Mouse (Mus musculus): ENCODE data around the gene G3bp1. TPM values are rescaled to one million over a fixed set of nuclear protein-coding genes. Genes with fewer than 3 reads are reported as not detected.
A peak's percentile ranks its signal among the peaks of the same experiment; 100 is the strongest.

The G3bp1 gene
- total and polyA plus RNA-seq, 3 experiments, result 145 to 233 (median 183) TPM

GRCm38 (mm10) chr11:55444772-55445171 lies 24.7 kb upstream of the G3bp1 start:
- H3K36me3 ChIP-seq (replicated peaks in 1 of 2; ENCODE audit: control insufficient read depth in 1 of 2, insufficient read depth in 1 of 2, low read length in 1 of 2), result peaks cover 24 to 81% of the 10 kb centered on the region in 2 experiments
- peak; percentile 61 for DNase-seq (ENCODE audit: extremely low read depth)

GRCm38 (mm10) chr11:55446579-55446978 lies 22.9 kb upstream of the G3bp1 start:
- H3K9me3 ChIP-seq (replicated peaks; ENCODE audit: low read length), result no peaks in the 10 kb centered on the region
- no peak overlapping the region for H3K4me3 ChIP-seq (replicated peaks in 1 of 3; ENCODE audit: low read depth in 2 of 3, low read length in 2 of 3, poor library complexity in 1 of 3)
- peaks cover 34 to 86% of the 10 kb centered on the region in 2 experiments for H3K36me3 ChIP-seq (replicated peaks in 1 of 2; ENCODE audit: control insufficient read depth in 1 of 2, insufficient read depth in 1 of 2, low read length in 1 of 2)
- H3K4me1 ChIP-seq (ENCODE audit: control insufficient read depth in 1 of 2, insufficient read depth in 2 of 2), result no peaks in the 10 kb centered on the region
- H3K27me3 ChIP-seq (replicated peaks), result no peaks in the 10 kb centered on the region
- no peaks in the 10 kb centered on the region for H3K79me2 ChIP-seq (replicated peaks; ENCODE audit: control insufficient read depth, extremely low read depth, insufficient read depth, poor library complexity, severe bottlenecking)
- no peak overlapping the region for H3K9ac ChIP-seq (ENCODE audit: insufficient read depth, low read depth)
- no peak for TF ChIP-seq CHD1 (IDR thresholded peaks at IDR 0.05; ENCODE audit: low read depth, low read length)
- TF ChIP-seq ZMIZ1 (IDR thresholded peaks at IDR 0.05; ENCODE audit: low read depth, low read length), result no peak
- peak; percentile 95 to 96 for TF ChIP-seq CTCF (conservative IDR thresholded peaks at IDR 0.05 in 1 of 2, IDR thresholded peaks at IDR 0.05 in 1 of 2; ENCODE audit: low read depth in 2 of 2, low read length in 2 of 2)
- no peak for TF ChIP-seq MAFK (IDR thresholded peaks at IDR 0.05; ENCODE audit: insufficient replicate concordance, low read length)
- no peak for TF ChIP-seq NRF1 (IDR thresholded peaks at IDR 0.05; ENCODE audit: low read depth, low read length)
- no peak for TF ChIP-seq ETS1 (conservative IDR thresholded peaks at IDR 0.05; ENCODE audit: low read depth, low read length)
- TF ChIP-seq MEF2A (IDR thresholded peaks at IDR 0.05; ENCODE audit: borderline replicate concordance, low read depth, low read length), result no peak
- no peak for TF ChIP-seq UBTF (IDR thresholded peaks at IDR 0.05; ENCODE audit: low read depth, low read length)
- no peak for TF ChIP-seq EP300 (IDR thresholded peaks at IDR 0.05; ENCODE audit: low read length)
- peak; percentile 79 for TF ChIP-seq SMC3 (IDR thresholded peaks at IDR 0.05; ENCODE audit: low read depth, low read length)
- TF ChIP-seq E2F4 (IDR thresholded peaks at IDR 0.05; ENCODE audit: insufficient replicate concordance, low read depth, low read length), result no peak
- TF ChIP-seq KAT2A (IDR thresholded peaks at IDR 0.05; ENCODE audit: insufficient replicate concordance, low read length), result no peak
- no peak for TF ChIP-seq ZKSCAN1 (IDR thresholded peaks at IDR 0.05; ENCODE audit: borderline replicate concordance, low read depth, low read length)
- no peak for TF ChIP-seq SIN3A (IDR thresholded peaks at IDR 0.05; ENCODE audit: low read length)
- no peak for TF ChIP-seq ELF1 (IDR thresholded peaks at IDR 0.05; ENCODE audit: low read depth, low read length)
- no peak for TF ChIP-seq BHLHE40 (IDR thresholded peaks at IDR 0.05; ENCODE audit: low read depth, low read length)
- peak; percentile 95 for TF ChIP-seq RAD21 (IDR thresholded peaks at IDR 0.05; ENCODE audit: low read depth, low read length)
- TF ChIP-seq PAX5 (IDR thresholded peaks at IDR 0.05; ENCODE audit: low read length), result no peak
- TF ChIP-seq MXI1 (IDR thresholded peaks at IDR 0.05; ENCODE audit: low read depth, low read length), result no peak
- peak; percentile 34; the same call in 1 of the 2 replicates for TF ChIP-seq ZC3H11A (IDR thresholded peaks at IDR 0.05; ENCODE audit: low read depth, low read length)
- in situ Hi-C loops (cut with MboI; ENCODE audit: low pct_ligation_motif_present, low pct_unique_long_range_greater_than_20kb, low sequenced_read_pairs) (loop anchor here (5.0 kb wide), 1 partner anchor 39 kb away; no protein-coding TSS in a partner anchor), dilution Hi-C loops (cut with MboI; ENCODE audit: extremely low pct_ligation_motif_present, extremely low pct_unique_long_range_greater_than_20kb, low sequenced_read_pairs) (no loop called here)
- DNase-seq (ENCODE audit: extremely low read depth), result peak; percentile 78
- H3K4me2 ChIP-seq (ENCODE audit: insufficient read depth, low read depth, poor library complexity, severe bottlenecking), result no peak overlapping the region
- H3K27ac ChIP-seq (ENCODE audit: insufficient read depth, low read depth), result no peak overlapping the region

More at GRCm38 (mm10) chr11:55444772-55445171, 24.7 kb upstream of the G3bp1 start:
- Histone ChIP-seq H3K4me2 (ENCODE audit: insufficient read depth, low read depth, poor library complexity, severe bottlenecking) (no peak overlapping the region), H3K27me3 (replicated peaks) (no peaks in the 10 kb centered on the region), H3K4me1 (ENCODE audit: control insufficient read depth in 1 of 2, insufficient read depth in 2 of 2) (no peaks in the 10 kb centered on the region), H3K4me3 (replicated peaks in 1 of 3; ENCODE audit: low read depth in 2 of 3, low read length in 2 of 3, poor library complexity in 1 of 3) (no peak overlapping the region), H3K27ac (ENCODE audit: insufficient read depth, low read depth) (no peak overlapping the region), H3K9me3 (replicated peaks; ENCODE audit: low read length) (no peaks in the 10 kb centered on the region), H3K9ac (ENCODE audit: insufficient read depth, low read depth) (no peak overlapping the region), H3K79me2 (replicated peaks; ENCODE audit: control insufficient read depth, extremely low read depth, insufficient read depth, poor library complexity, severe bottlenecking) (no peaks in the 10 kb centered on the region)
- dilution Hi-C loops (cut with MboI; ENCODE audit: extremely low pct_ligation_motif_present, extremely low pct_unique_long_range_greater_than_20kb, low sequenced_read_pairs) (no loop called here), in situ Hi-C loops (cut with MboI; ENCODE audit: low pct_ligation_motif_present, low pct_unique_long_range_greater_than_20kb, low sequenced_read_pairs) (loop anchor here (5.0 kb wide), 1 partner anchor 37 kb away; no protein-coding TSS in a partner anchor)
- TF ChIP-seq RAD21 (IDR thresholded peaks at IDR 0.05; ENCODE audit: low read depth, low read length) (peak; percentile 51), SMC3 (IDR thresholded peaks at IDR 0.05; ENCODE audit: low read depth, low read length) (peak; percentile 60), NELFE (IDR thresholded peaks at IDR 0.05; ENCODE audit: low read depth, low read length) (peak; percentile 27; the same call in 1 of the 2 replicates), PAX5 (IDR thresholded peaks at IDR 0.05; ENCODE audit: low read length) (no peak), CTCF (conservative IDR thresholded peaks at IDR 0.05 in 1 of 2, IDR thresholded peaks at IDR 0.05 in 1 of 2; ENCODE audit: low read depth in 2 of 2, low read length in 2 of 2) (peak; percentile 81 to 90)
